Mouse (Mus musculus) adrenal gland, adult 18-20 months (tissue): ENCODE results near the gene Ndrg2. TPM values are rescaled to one million over a fixed set of nuclear protein-coding genes. Genes with fewer than 3 reads are reported as not detected.
A peak's percentile ranks its signal among the peaks of the same experiment; 100 is the strongest.

Experiments
- DNase-seq, 2 experiments: peaks; one replicate each; pipeline ENCODE4 v3.0.0; 2021 to 2022; ENCODE audit warnings: low spot score in 2 of 2
- total RNA-seq, 2 experiments: library from RNA; stranded (reverse); gene quantifications; 1 replicate in 1 of 2; 2 replicates in 1 of 2; pipeline ENCODE4 v1.2.3; 2021

Gene Ndrg2
- total RNA-seq, 2 experiments from 2014 or later: 256 to 257 TPM

DNA sequence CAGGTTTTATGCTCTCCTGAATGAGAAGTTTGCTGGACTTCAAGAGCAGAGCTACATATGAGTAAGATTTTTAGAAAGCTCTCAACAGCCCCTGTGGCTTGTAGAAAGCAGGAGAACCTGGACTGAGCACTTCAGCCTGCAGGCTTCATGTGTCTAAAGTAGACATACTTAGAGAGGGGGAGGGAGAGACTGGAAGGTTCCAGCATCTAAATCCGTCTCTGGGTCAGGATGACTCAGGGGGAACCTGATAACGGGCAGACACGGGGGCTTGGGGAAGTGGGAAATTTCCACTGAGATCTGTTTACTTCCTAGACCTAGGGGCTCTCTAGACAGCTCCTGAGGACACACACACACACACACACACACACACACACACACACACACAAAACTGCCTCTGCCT lies 1.1 kb upstream of the Ndrg2 start:
- peak in 1 of 2 experiments; percentile 21 for DNase-seq

DNA sequence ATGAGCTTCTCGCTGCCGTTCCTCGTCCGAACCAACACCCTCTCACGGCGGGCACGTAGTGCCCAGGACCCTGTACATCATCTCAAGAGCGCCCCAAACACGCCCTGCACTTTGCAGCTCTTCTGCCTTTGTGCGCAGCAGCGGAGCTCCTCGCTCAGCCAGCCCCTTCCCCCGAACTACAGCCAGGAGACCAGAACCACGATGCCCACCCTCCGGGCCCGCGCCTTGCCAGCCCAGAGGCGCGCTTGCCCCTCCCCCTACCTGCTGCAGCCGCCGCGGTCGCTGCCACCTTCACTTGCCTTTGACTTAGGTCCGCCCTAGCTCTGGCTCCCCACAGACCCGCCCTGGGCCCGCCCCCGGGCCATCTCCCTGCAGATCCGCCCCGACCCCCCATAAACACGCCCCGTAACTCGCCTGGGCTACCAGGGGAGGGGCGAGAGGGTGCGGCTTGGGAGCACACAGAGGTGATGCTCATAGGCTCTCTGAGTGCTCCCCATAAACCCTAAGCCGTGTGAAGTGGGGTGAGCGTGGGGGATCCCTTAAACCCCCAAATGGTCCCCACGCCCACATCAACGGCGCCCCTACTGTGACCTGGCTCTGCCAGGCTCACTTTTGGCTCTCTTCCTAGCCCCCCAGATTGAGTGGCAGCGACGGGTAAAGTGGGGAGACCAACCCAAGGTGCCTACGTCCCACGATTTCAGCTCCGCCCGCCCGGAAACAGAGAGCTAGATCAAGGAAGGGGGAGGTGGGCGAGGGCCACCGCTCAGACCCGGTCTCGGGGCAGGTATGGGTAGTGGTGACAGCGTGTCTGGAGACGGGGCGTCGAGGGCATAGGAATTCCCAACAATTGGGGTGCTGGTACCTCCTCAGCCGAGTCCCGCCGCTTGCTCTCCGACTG lies 647 bp downstream of the Ndrg2 start:
- DNase-seq: peak; percentile 75 to 83

DNA sequence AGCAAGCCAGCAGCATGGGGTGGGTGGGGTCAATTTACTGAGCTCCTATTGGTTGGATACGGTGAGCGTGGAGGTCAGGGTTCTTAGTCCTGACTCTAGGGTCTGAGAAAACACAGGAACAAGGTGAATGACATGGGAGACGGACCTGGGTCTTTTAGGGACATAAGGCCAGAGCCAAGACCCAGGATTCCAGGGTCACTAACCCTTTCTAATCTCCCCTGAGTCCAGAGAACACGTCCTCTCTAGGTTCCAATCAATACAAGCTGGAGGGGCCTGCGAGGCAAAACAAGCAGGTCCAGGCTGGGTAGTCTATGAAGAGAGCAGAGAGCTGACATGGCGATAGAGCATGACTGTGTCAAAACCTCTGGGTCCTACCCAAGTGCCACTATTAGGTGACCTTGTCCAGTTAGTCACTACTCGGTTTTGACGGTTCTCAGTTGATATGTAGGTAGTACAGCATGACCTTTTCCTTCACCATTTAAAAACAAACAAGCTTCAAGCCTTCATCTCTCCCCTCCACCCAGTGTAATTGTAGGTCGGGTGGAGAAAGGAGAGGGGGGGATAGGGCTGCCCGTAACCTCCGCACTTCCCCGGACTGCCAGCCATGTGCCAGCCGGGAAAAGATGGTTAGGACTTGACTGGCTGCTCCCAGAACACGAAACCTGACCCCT lies 1.4 kb downstream of the Ndrg2 start:
- peak; percentile 34 to 41 for DNase-seq

DNA sequence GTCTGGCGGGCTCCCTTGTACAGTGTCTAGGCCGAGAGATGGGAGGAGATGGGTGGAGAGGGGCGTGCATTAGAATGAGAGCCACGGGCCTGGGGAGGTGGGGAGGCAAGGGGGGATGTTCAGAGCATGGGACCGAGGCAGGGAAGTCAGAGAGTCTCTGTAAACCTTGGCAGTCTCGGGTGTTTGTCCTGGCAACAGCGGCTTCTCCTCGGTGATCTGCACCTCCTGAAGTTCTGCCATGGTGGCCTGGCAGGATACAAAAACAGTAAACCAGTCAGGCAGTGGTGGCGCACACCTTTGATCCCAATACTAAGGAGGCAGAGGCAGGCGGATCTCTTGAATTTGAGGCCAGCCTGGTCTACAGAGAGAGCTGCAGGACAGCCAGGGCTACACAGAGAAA lies 2.7 kb downstream of the Ndrg2 start:
- no peak for DNase-seq

DNA sequence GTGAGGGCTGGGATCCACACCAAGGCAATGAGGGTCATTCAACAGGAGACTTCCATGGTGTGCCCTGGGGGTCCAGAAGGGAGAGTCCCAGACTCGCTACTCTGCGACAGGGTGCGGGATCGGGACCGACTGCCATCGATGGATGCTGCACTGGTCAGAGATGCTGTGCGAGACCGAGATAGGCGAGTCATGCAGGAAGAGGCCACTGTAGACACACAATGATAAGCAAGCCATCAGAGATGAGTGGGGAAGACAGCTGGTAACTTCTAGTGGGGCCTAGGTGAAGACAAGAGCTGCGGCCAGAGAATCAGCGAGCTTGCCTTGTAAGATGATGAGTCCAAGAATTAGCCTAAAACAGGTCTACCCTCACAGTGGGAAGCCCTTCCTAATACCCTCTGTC lies 7.9 kb downstream of the Ndrg2 start:
- DNase-seq: no peak

DNA sequence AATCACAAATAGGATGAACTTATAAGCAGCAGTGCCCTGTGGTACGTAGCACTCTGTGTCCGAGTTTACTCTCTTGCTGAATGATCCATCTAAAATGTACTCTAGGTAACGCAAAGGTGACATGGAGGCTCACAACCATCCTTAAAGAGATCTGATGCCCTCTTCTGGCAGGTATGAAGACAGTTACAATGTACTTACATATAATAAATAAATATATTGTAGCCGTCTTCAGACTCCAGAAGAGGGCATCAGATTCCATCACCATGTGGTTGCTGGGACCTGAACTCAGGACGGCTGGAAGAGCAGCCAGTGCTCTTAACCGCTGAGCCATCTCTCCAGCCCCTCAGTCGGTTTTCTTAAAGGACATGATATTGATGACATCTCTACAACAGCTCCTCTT lies 9.3 kb downstream of the Ndrg2 start:
- DNase-seq: no peak

DNA sequence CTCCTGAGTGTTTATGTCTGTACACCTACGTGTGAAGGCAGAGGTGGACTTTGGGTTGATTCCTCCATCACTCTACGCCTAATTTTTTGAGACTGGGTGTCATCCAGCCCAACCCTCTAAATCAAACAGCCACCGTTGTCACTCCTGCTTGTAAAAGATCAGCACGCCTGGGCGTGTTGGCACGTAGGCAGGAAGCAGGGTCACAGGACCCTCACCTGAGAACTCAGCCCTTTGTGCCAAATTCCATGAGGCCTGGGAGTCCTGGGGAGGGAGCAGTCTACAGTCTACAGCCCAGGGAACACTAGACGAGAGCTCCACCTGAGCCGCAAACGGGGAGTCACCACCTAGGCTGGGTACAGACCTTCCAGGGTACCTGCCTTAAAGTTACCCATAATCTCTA lies 10.2 kb downstream of the Ndrg2 start:
- no peak for DNase-seq

DNA sequence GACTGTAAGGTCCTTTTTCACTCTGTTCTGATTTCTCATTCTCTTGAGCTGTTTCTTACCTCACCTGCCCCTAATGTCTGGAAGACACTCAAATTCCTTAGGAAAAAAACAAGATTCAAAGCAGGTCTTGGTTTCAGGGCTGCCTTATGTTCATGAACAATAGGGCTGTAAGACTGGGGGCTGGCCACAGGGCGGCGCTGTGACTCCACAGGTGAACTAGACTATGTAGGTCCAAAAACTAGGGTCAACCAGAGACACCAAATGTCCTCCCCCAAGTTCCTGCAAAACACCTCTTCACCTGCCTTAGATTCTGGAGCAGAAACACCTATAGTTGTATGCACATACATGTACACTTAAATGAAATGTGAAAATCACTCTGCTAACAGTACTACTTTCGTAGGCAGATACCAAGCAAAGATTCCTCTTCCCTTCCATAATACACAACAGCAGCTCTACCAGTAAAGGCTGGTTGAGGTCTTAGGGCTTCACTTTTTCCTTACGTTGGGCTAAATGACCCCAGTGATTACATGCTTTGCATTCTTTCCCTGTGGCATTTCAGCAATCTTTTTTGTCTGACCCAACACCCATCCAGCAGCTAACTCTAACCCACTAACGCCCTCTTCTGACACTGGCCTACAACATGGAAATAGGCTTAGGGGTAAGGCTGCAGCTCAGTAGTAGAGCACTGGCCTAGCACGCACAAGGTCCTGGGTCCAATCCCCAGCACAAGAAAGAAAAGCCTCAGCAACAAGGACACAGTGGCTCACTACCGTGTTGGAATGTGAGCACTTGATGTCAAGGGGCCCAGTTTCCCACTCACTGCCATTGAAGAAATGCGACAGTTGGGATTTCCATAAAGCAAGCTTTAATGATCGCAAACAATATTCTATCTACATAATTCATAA lies 10.9 kb downstream of the Ndrg2 start:
- DNase-seq: peak; percentile 87 to 91

DNA sequence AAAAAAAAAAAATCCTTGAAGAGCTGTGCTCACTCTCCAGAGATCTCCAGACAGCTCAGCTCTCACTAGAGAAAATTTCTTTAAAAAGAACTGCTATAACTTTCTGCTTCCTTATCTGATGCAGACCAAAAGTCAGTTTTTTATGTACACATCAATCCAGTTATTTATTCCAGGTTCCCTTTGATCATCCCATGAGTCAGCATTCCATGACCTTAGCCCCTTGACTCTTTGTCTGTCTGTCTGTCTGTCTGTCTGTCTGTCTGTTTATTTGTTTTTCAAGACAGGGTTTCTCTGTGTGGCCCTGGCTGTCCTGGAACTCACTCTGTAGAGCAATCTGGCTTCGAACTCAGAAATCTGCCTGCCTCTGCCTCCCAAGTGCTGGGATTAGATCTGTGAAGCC lies 14.6 kb downstream of the Ndrg2 start:
- no peak for DNase-seq

DNA sequence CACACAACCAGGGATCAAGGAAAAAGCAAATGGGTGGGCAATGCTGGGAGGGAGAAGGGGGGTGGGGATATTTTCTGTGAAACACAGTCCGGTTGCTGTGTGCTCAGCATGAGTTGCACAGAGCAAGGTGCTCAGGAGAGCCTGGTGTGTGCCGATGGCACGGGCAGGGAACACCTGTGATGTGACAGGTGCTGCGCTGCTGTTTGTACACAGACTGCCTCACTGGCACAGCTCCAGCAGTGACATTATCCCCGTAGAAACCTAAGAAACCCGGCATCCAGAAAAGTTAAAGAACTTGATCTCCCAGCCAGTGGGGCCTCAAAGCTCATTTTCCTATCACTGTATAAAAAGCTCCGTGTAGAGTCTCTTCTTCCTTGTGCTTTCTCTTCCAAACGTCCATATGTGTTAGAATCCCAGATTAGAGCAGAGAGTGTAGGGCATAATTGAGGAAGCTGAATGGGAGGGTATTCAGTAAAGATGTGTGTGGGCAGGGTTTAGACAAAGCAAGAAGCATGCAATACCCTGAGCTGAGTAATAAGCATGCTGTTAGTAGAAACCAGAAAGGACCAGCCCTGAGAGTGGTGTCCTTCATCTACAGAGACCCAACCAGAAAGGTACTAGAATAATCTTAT lies 17.3 kb downstream of the Ndrg2 start:
- DNase-seq: no peak

DNA sequence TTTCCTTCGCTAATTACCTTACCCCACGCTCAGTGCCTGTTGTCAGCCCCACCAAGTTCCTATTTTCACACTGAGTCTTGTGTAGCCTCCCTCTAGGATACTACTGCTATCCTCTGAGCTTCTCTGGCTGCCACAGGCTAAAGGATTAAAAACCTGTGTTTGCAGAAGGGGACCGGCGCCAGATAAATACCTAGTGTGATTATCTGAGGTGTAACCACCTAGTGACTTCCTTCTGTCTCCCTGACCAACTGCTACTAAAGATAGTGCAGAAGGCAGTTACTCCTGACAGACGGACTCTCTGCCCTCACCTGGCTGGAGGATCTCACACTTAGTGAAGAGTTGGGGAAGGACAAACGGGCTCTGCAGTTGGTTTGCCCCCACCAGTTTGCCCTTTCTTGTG lies 17.9 kb downstream of the Ndrg2 start:
- DNase-seq: no peak

DNA sequence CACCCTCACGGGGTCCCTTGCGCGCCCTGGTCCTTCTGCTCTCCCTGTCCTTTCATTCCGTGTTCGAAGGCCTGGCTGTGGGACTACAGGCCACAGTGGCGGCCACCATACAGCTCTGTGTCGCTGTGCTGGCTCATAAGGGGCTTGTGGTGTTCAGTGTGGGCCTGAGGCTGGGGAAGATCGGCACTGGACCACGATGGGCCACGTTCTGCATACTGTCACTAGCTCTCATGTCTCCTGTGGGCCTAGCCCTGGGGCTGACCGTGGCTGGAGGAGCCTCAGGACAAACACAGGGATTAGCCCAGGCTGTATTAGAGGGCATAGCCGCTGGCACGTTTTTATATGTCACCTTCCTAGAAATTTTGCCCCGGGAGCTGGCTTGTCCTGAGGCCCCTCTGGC lies 18.9 kb downstream of the Ndrg2 start:
- no peak for DNase-seq

DNA sequence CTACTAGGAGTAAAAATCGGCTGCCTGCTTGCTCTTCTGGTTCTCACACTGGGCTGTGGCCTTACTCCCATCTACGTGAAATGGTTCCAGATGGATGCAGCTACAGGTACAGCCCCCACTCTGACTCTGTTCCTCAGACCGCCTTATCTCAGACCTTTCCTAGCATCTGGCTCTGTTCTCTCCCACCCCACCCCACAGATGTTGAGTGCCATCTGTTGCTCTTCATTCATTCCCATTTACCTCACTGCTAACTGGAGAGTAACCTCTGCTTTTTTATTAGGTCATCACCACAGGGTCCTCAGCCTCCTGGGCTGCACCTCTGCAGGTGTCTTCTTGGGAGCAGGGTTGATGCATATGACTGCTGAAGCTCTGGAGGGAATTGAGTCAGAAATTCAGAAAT lies 20.1 kb downstream of the Ndrg2 start:
- DNase-seq: no peak

DNA sequence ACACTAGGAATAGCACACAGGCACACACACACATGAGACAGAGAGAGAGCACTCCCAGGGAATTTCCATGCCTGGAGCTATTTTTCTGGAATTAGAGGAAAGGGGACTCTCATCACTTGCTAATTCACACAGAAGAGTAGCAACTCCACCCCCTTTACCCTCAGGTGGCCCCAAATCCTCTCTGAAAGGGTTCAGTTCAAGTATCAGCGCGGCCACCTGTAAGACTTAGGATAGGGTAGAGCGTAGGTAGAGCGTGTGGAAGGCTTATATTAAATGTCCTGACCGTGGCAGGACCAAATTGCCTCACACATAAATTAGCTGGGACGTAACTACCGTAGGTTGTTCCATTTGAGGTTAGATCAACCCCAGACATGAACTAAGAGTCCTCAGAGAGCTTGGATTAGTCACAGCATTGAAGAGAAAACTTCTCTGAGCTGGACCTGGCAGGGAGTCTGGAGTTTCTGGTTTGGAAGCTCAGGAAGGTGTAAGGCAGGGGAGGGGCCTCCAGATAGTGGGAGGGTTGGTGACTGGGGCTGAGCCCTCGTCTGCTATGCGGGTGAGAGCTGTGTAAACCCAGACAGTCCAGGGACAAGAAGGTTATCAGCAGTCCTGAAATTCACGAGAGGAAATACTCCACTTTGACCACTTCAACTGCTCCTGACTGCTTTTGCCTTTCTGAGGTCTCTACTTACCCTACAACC lies 20.7 kb downstream of the Ndrg2 start:
- no peak for DNase-seq

DNA sequence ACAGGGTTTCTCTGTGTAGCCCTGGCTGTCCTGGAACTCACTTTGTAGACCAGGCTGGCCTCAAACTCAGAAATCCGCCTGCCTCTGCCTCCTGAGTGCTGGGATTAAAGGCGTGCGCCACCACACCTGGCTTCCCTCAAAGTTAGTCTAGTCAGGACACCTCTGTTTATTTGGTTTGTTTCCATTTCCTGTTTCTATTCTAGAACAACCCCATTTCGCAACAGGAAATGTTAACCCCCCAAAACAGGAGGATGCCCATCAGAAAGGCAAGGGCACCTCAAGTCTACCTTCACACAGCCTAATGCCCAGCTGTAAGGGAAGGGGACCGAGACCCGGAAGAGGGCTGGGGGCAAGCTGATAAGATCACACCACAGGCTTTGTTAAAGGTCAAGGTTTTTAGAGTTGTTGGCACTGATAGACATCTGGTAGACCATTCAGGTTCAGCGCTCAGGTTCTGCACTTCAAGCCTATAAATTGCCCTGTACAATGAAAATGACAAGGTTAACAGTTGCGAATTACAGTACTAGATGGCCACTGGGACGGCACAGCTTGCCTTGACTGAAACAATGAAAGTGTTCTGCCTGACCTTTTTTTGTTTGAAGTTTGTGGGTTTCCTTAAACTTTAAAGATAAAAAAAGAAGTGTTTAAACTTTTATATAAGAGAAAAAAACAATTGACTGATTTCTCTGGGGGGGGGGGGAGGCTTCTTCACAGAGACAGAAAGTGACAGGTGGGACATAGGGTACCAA lies 21.6 kb downstream of the Ndrg2 start, which contains the start of gene Slc39a2:
Slc39a2 (plus strand) TSS at position 699 of the 749 bp plus-strand sequence.
- DNase-seq: no peak

DNA sequence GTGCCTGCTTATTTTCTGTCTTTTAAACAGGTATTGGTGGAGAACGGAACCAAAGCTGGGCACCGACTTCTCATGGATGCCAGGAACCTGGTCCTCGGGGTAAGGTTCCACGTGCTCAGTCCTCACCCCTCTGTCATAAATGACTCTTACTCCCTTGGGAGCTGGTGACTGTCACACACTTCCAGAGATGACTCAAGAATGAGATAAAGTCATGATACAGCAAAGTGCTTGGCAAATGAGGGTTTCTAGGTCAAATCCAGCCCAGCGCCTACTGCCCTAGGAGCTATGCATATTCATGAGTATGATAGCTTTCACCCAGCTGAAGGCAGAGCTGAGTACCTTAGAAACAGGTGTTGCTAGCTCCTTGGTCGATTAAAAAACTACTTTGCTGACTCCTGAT lies 24.1 kb downstream of the Ndrg2 start:
- DNase-seq: no peak

DNA sequence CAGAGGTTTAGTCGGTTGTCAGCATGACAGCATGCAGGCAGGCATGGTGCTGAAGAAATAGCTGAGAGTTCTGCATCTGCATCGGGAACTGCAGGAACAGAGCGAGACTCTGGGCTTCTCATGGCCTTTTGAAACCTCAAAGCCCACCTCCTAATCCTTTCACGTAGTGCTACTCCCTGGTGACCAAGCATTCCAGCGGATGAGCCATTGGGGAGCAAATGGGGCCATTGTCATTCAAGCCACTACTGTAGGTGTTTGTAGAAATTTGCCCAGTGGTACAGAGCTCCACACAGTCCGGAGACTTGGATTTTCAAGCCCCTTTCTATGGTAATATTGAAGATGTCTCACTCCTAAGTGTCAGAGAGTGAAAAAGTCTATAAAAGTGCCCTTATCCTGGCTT lies 27.9 kb downstream of the Ndrg2 start:
- no peak for DNase-seq

DNA sequence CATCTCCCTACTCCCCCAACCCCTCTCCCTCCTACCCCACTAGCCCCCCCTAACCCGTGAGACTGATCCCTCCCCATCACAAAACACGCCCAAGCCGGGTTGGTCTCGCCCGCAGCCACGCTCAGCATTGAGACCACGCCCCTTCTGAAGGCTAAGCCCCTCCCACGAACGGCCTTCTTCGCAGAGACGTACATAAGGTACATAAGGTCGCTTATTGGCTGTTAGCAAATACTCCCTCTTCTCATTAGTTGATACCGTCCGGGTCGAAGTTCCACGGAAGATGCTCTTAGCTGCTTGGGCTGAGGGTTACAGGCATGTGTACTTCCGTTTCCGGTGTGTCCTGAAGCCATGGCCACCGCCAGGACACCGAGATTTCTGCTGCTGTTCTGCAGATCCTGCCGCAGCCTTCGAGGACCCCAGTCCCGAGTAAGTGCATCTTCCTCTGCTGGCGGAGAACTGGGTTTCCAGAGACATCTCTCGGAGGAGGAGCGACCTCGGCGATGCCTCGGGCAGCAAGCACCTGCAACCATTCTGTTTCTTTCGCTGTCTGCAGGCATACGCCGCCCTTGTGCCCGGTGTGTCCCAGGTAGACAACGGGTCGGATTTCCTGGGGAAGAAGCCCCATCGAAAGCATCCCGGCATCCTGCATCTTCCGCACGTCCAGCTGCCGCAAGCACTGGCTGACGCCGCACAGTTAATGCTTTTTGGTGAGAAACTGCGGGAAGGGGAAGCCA lies 29.2 kb downstream of the Ndrg2 start, which contains the start of gene Mettl17:
Mettl17 (plus strand) TSS at position 245 of the 734 bp plus-strand sequence.
- DNase-seq: peak; percentile 88

DNA sequence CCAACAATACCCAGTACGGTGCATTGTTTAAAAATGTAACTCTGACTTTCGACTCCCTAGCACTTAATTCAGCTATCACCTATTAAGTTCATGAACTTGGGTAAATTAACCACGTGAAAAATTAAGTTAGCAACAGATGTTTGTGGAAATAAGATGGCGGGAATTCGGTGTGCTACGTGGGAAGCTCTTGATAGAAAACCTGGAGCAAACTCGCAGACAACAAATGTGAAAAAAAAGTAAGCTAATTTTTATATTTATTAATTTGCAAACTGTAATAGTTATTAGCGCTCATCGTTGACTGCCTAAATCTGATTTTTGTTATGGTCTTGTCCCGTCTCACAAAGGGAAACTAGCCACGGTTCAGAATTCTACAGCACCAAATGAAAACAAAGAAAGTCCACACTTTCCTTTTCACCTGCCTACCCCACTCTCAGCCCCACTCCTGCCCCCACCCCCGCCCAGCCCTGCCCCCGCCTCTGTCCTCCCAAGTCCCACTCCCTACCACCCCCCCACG lies 29.9 kb downstream of the Ndrg2 start:
- DNase-seq: no peak
